Mouse (Mus musculus) kidney, embryonic 16.5 days (tissue): Measurements from ENCODE around the gene Zbtb7a. TPM values are rescaled to one million over a fixed set of nuclear protein-coding genes. Genes with fewer than 3 reads are reported as not detected.

Source experiments
- ATAC-seq: fragments of 200-750 bp; cut with Nextera tagmentation; 2 replicates; pipeline ENCODE4 v1.8.0; 2017; ENCODE audit warnings: moderate TSS enrichment; ENCODE audit not compliant: low FRiP score, low TSS enrichment
- H3K27ac ChIP-seq: fragments of 300-500 bp; sonication (generic); 2 replicates; pipeline ENCODE4 v1.5.1; 2014; ENCODE audit warnings: low read length
- H3K27me3 ChIP-seq: fragments of 300-500 bp; sonication (generic); 2 replicates; pipeline ENCODE4 v1.6.1; 2014; ENCODE audit warnings: low read length, control low read depth, mixed read lengths; ENCODE audit not compliant: insufficient read depth
- H3K36me3 ChIP-seq: fragments of 300-500 bp; sonication (generic); 2 replicates; pipeline ENCODE4 v1.6.1; 2014; ENCODE audit warnings: low read length, control low read depth, mixed read lengths; ENCODE audit not compliant: insufficient read depth
- H3K4me1 ChIP-seq: fragments of 300-500 bp; sonication (generic); 2 replicates; pipeline ENCODE4 v1.6.1; 2014; ENCODE audit warnings: low read length, control low read depth, mixed read lengths; ENCODE audit not compliant: insufficient read depth
- H3K4me2 ChIP-seq: fragments of 300-500 bp; sonication (generic); replicated peaks from 2 replicates; pipeline ENCODE4 v1.6.1; 2014; ENCODE audit warnings: low read depth, low read length
- H3K4me3 ChIP-seq: fragments of 300-500 bp; sonication (generic); 2 replicates; pipeline ENCODE4 v1.5.1; 2014; ENCODE audit warnings: mild to moderate bottlenecking, low read length
- H3K9ac ChIP-seq: fragments of 300-500 bp; sonication (generic); replicated peaks from 2 replicates; pipeline ENCODE4 v1.6.1; 2014; ENCODE audit warnings: low read length
- H3K9me3 ChIP-seq: fragments of 300-500 bp; sonication (generic); 2 replicates; pipeline ENCODE4 v1.6.1; 2016; ENCODE audit warnings: low read length, control low read depth
- WGBS: fragments of 180-500 bp; shearing (Covaris S2); extraction: QIAGEN DNeasy Blood & Tissue Kit; methylation state at CpG from one replicate; pipeline ENCODE4 v1.1.7; 2014; 5-methylcytosine and 5-hydroxymethylcytosine counted together
- polyA plus RNA-seq: library from polyadenylated mRNA; unstranded; fragments of >200 nt; fragmentation: Nextera tagmentation; extraction: Ambion mirVana; gene quantifications from 2 replicates; pipeline ENCODE4 v1.2.1, GENCODE M21; 2015

The Zbtb7a gene
- polyA plus RNA-seq, 1 experiment from 2014 or later, result 25.2 TPM

DNA sequence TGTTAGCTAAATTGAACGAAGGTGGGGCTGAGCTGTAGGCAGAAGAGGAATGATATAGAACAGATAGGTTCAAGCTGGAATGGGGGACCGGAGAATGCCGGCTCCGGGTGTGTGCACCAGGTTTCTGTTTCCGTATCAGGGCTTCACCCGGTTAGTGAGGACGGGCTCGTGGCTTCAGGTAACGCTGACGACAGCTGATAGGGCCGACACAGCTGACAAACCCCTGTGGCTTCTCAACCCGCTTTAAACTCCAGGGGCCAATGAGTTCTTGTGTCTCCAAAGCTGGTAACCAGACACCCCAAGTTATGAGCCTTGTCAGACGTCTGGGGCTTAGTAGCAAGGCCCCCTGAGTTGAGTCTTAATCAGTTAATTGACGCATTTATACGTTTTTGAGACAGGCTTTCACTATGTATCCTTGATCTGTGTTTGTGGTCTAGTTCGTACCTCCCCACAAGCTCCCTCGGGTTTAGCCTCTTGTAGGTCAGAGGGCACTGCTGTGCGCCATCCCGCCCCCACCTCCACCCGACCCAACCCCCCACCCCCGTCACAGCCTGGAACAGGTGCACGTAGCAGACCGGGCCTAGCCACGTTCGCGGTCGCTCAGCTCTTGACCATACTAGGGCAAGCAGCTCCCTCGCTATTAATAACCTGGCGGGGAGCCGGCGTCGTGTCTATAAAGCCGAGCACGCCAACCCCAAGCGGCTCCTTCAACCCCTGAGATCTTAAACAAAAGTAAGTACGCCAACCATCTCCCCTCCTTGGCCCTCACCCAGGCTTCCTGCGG lies 59.2 kb downstream of the Zbtb7a start:
- H3K9me3 ChIP-seq, result no peaks in the 10 kb centered on the region
- 12% methylated on average over 37 of the region's 37 CpGs for WGBS
- H3K9ac ChIP-seq, result peak overlapping the region; percentile 38; the same call in 1 of the 2 replicates
- peaks cover 35% of the 10 kb centered on the region for H3K27me3 ChIP-seq
- H3K4me3 ChIP-seq, result peak overlapping the region; percentile 1; the same call in 1 of the 2 replicates
- H3K4me2 ChIP-seq, result peak overlapping the region; percentile 21; the same call in 1 of the 2 replicates
- peaks cover 15% of the 10 kb centered on the region; the same call in 1 of the 2 replicates for H3K36me3 ChIP-seq
- peaks cover 31% of the 10 kb centered on the region for H3K4me1 ChIP-seq
- H3K27ac ChIP-seq, result no peak overlapping the region
- no peak for ATAC-seq

DNA sequence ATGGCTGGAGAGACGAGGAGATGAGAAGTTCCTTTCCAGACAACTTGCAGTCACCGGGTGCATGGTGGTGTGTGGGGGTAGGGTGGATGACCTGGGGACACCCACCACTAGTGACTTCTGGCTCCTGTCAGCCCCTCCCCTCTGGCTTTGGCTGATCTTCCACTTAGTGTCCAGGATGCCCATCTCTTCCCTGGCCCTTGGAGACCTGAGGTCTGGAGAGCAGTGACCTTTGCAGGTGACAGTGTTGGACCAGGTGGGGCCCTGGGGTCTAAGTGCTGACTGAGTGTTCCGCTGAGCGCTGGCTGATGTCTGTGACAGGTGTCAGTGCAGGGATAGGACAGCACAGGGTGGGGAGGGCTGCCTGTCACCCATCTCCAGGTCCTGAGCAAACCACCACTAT lies 60.3 kb downstream of the Zbtb7a start:
- no peak overlapping the region for H3K27ac ChIP-seq
- peaks cover 39% of the 10 kb centered on the region for H3K27me3 ChIP-seq
- no peak for ATAC-seq
- H3K4me3 ChIP-seq, result no peak overlapping the region
- no peak overlapping the region for H3K9ac ChIP-seq
- no peaks in the 10 kb centered on the region for H3K9me3 ChIP-seq
- 60% methylated on average over 4 of the region's 4 CpGs for WGBS
- H3K4me1 ChIP-seq, result peaks cover 31% of the 10 kb centered on the region
- no peak overlapping the region for H3K4me2 ChIP-seq
- H3K36me3 ChIP-seq, result peaks cover 9% of the 10 kb centered on the region; the same call in 1 of the 2 replicates

DNA sequence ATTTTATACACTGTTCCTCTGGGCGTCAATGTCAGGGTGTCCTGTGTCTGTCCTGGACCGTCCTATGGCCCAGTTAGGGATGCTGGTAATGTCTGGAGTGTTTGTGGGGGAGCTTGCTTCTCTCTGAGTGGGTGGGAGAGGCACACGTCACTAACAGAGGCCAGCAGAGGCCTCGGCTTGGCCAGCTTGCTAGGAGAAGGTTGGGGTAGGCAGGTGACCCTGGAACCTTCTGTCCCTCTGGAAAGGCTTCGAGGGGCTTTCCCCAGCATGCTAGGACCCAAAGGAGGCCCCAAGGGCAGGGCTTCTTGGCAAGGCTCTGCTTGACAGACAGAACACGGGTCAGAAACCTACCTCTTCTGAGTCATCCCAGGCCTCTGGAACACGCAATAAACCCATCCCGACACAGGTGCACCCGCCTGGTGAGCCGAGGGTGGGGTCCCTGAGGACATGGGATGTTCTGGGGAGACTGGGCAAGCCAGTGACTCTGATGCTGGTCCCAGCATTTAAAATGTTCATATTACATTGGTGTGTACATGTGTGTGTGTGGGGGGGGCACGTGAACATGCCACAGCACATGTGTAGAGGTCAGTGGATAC lies 61.5 kb downstream of the Zbtb7a start:
- Histone ChIP-seq H3K4me3 (no peak overlapping the region), H3K9ac (no peak overlapping the region), H3K27me3 (peaks cover 39% of the 10 kb centered on the region), H3K4me2 (no peak overlapping the region), H3K9me3 (no peaks in the 10 kb centered on the region), H3K27ac (no peak overlapping the region), H3K4me1 (peaks cover 24% of the 10 kb centered on the region), H3K36me3 (no peaks in the 10 kb centered on the region)
- WGBS, result 67% methylated on average over 11 of the region's 11 CpGs
- ATAC-seq, result no peak

DNA sequence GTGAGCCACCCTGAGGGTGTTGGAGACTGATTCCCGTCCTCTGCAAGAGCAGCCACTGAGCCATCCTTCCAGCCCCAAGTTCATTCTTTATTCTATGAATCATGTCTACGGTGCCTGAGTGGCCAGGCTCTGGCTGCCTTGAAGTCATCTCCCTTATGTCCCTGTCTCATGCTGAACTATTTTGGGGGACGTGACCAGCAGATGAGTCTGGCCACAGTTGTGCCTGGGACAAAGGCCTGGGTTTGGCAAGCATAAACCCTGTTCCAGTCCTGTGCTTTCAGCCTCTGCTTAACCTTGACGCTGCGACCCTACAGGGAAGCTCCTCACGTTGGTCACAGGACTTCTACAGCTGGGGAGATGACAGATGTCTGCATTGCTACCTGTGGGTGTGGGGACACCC lies 62.3 kb downstream of the Zbtb7a start:
- ATAC-seq, result no peak
- no peaks in the 10 kb centered on the region for H3K9me3 ChIP-seq
- WGBS, result 51% methylated on average over 6 of the region's 6 CpGs
- no peak overlapping the region for H3K27ac ChIP-seq
- no peak overlapping the region for H3K4me2 ChIP-seq
- H3K36me3 ChIP-seq, result no peaks in the 10 kb centered on the region
- H3K9ac ChIP-seq, result no peak overlapping the region
- H3K4me1 ChIP-seq, result peaks cover 17% of the 10 kb centered on the region
- no peak overlapping the region for H3K4me3 ChIP-seq
- peaks cover 39% of the 10 kb centered on the region for H3K27me3 ChIP-seq

DNA sequence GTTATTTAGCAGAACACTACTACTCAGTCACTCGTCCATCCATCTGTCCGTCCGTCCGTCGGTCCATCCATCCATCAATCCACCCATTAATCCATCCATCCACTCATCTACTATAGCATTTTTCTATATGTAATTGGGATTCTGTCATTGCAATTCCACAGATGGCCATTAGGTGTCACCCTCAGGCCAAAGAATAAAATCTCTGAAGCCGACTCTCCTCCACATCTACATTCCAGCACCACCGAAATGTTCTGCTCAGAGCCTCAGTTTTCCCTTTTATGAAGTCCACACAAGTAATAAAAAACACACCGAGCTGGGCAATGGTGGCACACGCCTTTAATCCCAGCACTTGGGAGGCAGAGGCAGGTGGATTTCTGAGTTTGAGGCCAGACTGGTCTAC lies 63.2 kb downstream of the Zbtb7a start:
- H3K27ac ChIP-seq, result no peak overlapping the region
- no peak overlapping the region for H3K4me3 ChIP-seq
- no peaks in the 10 kb centered on the region for H3K36me3 ChIP-seq
- H3K27me3 ChIP-seq, result peaks cover 39% of the 10 kb centered on the region
- ATAC-seq, result no peak
- H3K4me1 ChIP-seq, result peaks cover 9% of the 10 kb centered on the region
- H3K9me3 ChIP-seq, result no peaks in the 10 kb centered on the region
- WGBS, result 2% methylated on average over 9 of the region's 9 CpGs
- no peak overlapping the region for H3K4me2 ChIP-seq
- H3K9ac ChIP-seq, result no peak overlapping the region

DNA sequence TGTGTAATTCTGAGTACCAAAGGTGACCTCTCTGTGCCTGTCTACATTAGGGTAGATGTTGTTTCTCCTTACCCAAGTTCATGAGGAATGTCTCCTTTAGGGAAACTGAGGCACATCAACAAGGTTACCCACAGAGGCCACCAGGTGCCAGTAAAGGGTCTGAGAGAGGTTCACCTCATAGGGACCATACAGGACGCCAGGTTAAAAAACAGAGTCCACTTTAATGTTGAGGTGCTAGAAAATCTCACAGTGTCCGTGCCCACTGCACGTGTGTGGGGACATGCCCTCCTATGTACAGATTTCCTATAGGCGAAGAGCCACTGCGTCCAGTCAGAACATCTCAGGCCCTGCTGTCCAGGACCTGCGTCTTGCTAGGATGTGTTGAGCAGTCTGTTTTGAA lies 64.0 kb downstream of the Zbtb7a start:
- H3K4me3 ChIP-seq, result no peak overlapping the region
- H3K27me3 ChIP-seq, result peaks cover 36% of the 10 kb centered on the region
- no peak overlapping the region for H3K4me2 ChIP-seq
- H3K9ac ChIP-seq, result no peak overlapping the region
- no peaks in the 10 kb centered on the region for H3K36me3 ChIP-seq
- no peaks in the 10 kb centered on the region for H3K9me3 ChIP-seq
- peaks cover 6% of the 10 kb centered on the region for H3K4me1 ChIP-seq
- 88% methylated on average over 6 of the region's 6 CpGs for WGBS
- ATAC-seq, result no peak
- H3K27ac ChIP-seq, result no peak overlapping the region

DNA sequence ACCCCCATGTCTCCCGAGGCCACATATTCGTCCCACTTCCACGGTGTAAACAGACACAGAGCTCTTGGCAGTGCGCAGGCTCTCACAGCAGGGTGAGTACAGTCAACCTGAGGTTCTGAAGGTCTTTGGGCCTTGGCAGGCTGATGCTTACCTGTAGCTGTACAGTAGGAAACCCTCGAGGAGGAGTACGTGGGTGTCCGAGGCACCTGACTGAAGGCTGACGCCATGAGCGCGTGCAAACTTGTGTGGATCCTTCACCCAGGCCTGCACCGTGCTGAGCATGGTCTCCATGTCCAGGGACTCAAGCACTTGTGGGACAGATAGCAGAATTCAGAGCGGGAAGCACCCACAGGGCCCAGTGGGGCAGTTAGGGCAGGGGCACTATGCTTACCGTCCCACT lies 65.1 kb downstream of the Zbtb7a start:
- H3K4me3 ChIP-seq, result no peak overlapping the region
- H3K36me3 ChIP-seq, result no peaks in the 10 kb centered on the region
- 87% methylated on average over 13 of the region's 13 CpGs for WGBS
- H3K27me3 ChIP-seq, result peaks cover 25% of the 10 kb centered on the region
- no peak overlapping the region for H3K9ac ChIP-seq
- H3K27ac ChIP-seq, result no peak overlapping the region
- no peak for ATAC-seq
- H3K4me2 ChIP-seq, result no peak overlapping the region
- H3K4me1 ChIP-seq, result no peaks in the 10 kb centered on the region
- H3K9me3 ChIP-seq, result no peaks in the 10 kb centered on the region

DNA sequence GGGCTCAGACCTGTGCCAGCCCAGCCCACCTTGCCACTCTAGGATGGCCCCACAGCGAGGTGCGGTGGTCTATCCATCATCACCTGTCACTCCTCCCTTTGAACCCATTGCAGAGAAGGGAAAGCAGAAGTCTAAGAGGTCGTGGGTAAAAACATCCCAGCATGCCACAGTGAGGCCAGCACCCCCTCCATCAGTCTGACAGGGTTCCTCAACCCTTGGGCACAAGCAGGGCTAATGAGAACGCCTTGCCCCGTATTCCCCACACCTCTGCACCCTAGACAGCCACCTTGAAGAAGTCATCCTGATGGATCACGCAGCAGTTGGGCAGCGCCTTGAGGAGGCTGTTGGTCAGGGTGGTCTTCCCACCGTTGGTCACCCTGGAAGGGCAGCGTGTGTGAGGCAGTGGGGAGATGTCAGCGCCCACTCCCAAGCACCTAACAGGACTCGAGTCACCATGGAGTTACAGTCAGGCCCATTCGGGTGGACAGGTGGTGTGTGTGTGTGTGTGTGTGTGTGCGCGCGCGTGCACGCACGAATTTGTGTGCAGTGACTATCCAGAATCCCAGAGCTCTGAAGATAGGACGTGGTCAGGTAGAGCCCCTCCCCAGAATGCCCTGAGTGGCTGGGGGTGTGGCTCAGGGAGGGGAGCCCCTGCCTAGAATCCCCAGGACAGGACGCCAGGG lies 65.7 kb downstream of the Zbtb7a start:
- no peaks in the 10 kb centered on the region for H3K9me3 ChIP-seq
- no peaks in the 10 kb centered on the region for H3K4me1 ChIP-seq
- no peaks in the 10 kb centered on the region for H3K36me3 ChIP-seq
- WGBS, result 78% methylated on average over 20 of the region's 20 CpGs
- H3K4me2 ChIP-seq, result no peak overlapping the region
- no peak overlapping the region for H3K9ac ChIP-seq
- no peak for ATAC-seq
- no peak overlapping the region for H3K27ac ChIP-seq
- no peak overlapping the region for H3K4me3 ChIP-seq
- peaks cover 19% of the 10 kb centered on the region for H3K27me3 ChIP-seq

DNA sequence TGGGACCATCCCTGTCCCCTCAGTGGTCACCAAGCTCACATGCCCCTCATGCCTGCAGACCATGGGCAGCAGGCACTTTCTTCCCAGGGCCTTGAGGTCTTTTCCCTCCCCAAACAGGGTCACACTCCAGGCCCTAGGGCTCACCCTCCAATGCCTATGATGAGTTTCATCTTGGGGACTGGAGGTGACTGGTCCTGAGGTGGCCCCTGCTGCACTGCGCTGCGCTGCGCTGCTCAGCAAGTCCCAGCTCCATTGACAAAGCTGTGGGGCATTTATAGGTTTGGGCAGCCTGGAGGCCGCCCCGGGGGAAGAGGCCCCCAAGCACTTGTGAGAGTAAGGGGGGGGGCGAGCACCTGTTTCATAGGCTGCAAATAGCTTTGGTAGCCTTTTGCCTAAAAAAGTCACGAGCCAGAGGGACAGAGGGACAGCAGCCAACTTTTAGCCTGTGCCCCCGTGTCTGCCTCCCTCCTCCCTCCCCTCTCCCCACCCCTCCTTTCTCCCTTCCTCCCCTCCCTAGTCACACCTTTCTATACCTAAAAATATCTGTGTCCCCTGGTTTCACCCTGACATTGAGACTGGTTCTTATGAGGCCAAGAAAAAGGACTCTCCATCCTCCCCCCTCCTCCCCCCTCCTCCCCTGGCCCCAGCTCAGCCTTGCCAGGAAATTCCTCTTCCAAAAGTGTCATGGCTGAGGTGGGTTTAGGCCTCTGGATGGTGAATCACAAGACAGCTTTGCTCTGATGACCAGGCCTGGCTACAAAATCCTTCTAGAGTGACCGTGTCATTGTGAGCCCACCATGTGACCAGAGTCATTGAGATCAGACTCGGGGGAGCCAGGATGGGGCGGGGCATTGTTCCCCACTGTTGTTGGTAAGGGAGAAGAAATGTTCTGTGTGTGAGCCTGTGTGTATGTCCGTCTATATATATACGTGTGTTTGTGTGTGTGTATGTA lies 67.1 kb downstream of the Zbtb7a start, which contains the start of gene Nmrk2:
Gene Nmrk2 (minus strand): TSS at position 245 of the 952 bp plus-strand sequence.
- no peaks in the 10 kb centered on the region for H3K36me3 ChIP-seq
- no peak for ATAC-seq

More for the DNA sequence above, 67.1 kb downstream of the Zbtb7a start, which contains the start of gene Nmrk2:
- H3K4me1 ChIP-seq, result no peaks in the 10 kb centered on the region
- WGBS, result 57% methylated on average over 13 of the region's 13 CpGs
- no peak within 1 kb of the TSS for H3K4me3 ChIP-seq
- no peak within 1 kb of the TSS for H3K27ac ChIP-seq
- no peak within 1 kb of the TSS for H3K9ac ChIP-seq
- no peak within 1 kb of the TSS for H3K4me2 ChIP-seq
- no peaks in the 10 kb centered on the region for H3K9me3 ChIP-seq
- H3K27me3 ChIP-seq, result peaks cover 10% of the 10 kb centered on the region
